Mouse (Mus musculus) cortical plate, adult 2 months (tissue): ENCODE results near the gene Meis1. TPM values are rescaled to one million over a fixed set of nuclear protein-coding genes. Genes with fewer than 3 reads are reported as not detected.
A peak's percentile ranks its signal among the peaks of the same experiment; 100 is the strongest.

Experiments
- H3K27ac ChIP-seq: fragments of 200-500 bp; 2 replicates; pipeline ENCODE4 v1.5.1; 2012; ENCODE audit warnings: low read length, control low read depth, inconsistent platforms; ENCODE audit not compliant: insufficient read depth
- H3K4me1 ChIP-seq: fragments of 200-500 bp; 2 replicates; pipeline ENCODE4 v1.6.1; 2011; ENCODE audit warnings: low read length; ENCODE audit not compliant: control insufficient read depth, insufficient read depth
- H3K4me3 ChIP-seq: fragments of 200-500 bp; 2 replicates; pipeline ENCODE4 v1.5.1; 2011; ENCODE audit warnings: mild to moderate bottlenecking, low read length, control low read depth; ENCODE audit not compliant: insufficient read depth
- CTCF ChIP-seq: fragments of 200-500 bp; IDR thresholded peaks from 2 replicates; pipeline ENCODE4 v1.5.1; 2011; ENCODE audit warnings: mild to moderate bottlenecking, control low read depth, low read length; ENCODE audit not compliant: insufficient read depth; ENCODE audit errors: extremely low read depth
- POLR2A ChIP-seq: fragments of 200-500 bp; IDR thresholded peaks from 2 replicates; pipeline ENCODE4 v1.6.1; 2011; ENCODE audit warnings: mild to moderate bottlenecking, low read length, control low read depth; ENCODE audit not compliant: insufficient read depth; ENCODE audit errors: extremely low read depth
- polyA plus RNA-seq: library from polyadenylated mRNA; depleted of rRNA; stranded (reverse); fragments of >200 nt; gene quantifications from 2 replicates; pipeline ENCODE4 v1.2.3, GENCODE M21; 2012

Meis1 gene
- polyA plus RNA-seq, 1 experiment, result 3.5 TPM

DNA sequence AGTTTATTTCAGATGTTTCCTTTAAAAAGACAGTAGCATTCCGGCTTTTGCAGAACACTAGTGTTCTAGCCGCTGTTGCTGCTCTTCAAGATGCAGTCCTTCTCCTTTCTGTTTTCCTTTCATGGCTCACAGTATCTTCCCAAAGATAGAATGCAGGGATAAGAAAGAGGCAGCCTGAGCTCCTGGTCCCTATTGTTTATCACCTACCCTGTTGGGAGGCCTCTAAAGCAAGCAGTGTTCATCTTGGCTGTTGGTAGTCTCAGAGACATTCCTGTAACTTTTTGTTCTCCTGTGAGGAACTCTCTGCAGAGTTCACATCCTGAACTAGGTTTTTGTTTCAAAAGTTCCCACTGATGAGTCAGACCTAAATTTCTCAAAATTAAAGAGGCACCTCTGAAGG lies 3.8 kb upstream of the Meis1 start:
- Histone ChIP-seq H3K27ac (no peak overlapping the region), H3K4me1 (no peaks in the 10 kb centered on the region), H3K4me3 (no peak overlapping the region)
- TF ChIP-seq CTCF, result no peak
- no peak for TF ChIP-seq POLR2A

DNA sequence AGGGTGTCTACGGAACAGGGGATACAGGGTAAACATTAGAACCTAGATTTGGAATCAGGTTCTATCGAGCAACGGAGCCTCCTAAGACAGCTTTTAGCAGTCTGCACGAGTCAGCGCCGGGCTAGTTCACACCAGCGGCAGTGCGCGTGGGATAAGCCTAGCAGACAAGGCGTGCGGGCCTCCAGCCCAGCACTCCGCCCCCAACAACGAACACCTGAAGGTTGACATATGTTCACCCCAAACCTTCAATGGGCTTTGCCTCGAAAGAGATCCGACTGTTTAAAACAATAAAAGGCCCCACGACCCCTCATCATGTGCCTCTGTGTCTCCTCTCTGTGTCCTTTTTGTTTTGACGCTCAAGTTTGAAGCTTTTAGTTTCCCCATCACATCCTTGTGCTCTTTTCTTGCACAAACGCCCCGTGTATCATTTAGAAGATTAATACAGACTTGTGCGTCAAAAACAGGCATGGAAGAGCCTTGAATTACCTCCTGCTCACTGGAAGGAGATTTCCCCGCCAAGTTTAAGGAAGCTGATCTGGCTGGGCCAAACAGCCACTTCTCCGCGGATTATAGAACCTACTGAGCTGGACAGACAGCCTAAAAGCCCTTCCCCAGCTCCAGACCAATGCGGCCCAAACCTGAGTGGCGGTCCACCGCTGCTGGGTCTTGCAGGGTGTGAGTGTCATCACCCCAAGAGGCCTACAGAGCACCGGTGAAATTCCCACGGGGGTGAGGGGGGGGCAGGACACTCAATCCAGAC lies 2.3 kb upstream of the Meis1 start:
- TF ChIP-seq CTCF (no peak), POLR2A (no peak)
- H3K4me1 ChIP-seq, result no peaks in the 10 kb centered on the region
- peak overlapping the region; percentile 81 for H3K4me3 ChIP-seq
- no peak overlapping the region for H3K27ac ChIP-seq

DNA sequence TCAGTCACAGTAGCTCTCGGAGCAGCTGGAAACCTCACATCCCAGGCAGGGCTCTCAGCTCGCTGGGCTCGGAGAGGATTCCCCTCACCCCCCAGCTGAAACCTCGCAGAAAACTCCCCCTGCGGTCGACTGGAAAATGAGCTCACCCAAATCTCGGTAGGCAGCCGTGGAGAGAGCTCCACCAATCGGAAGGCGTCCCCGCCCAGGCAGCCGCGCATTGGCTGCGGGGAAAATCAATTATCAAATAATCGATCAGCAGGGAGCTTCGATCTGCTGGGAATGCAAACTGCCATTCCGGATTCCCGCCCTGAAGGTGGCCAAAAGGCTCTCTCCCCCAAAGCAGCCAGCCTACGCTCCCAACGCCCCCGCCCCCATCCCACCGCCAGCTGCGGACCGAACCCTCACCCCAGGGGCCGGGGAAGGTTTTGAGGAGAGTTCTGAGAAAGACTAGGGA lies 1.6 kb upstream of the Meis1 start:
- H3K4me3 ChIP-seq, result peak overlapping the region; percentile 81
- TF ChIP-seq CTCF (no peak), POLR2A (peak; percentile 53; the same call in 1 of the 2 replicates)

DNA sequence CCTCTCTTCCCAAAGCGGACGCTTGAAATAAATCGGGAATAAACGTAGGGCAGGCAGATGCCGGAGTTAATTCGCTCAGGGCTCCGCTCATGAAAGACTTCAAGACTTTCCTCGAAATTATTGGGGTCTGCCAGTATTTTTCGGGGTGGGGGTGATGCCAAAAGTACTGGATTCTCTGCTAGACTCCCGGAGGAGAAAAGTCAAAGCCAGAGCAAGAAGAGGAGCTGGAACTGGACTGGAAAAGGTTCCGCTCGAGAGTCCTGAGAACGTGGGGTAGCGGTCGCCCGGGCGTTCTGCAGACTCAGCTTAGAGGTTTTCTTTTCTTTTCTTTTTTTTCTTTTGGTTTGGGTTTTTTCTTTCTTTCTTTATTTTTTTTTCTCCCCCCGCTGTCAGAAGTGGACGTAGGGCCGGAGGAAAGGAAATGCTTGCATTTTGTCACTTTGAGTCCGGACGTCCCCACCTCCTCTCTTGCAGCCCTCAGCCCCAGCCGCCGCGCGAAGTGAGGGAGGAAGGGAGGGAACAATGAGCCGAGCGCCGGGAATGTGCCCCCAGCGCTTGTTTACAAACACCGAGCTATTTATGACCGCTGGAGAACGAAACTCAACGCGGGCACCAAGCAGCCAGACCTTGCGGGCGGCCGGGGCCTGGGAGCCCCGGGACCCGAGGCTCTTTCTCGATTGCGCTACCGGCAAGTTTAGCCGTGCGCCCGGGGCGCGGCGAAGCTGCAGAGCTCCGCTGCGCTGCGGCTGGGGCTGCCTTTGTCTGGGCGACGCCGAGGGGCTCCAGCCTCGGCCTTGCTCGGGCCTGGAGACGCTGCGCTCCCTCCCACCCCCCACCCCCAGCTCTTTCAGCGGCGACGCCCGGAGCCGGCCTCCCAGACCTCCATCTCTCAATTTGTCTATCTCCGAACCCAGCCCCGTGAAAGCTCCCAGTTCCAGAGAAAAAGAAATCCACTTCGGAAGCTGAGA lies 703 bp upstream of the Meis1 start:
- H3K27ac ChIP-seq, result peak overlapping the region; percentile 87
- no peak for TF ChIP-seq CTCF
- no peak for TF ChIP-seq POLR2A
- H3K4me3 ChIP-seq, result peak overlapping the region; percentile 81
- no peaks in the 10 kb centered on the region for H3K4me1 ChIP-seq

More for the DNA sequence above, 1.6 kb upstream of the Meis1 start:
- Histone ChIP-seq H3K27ac (no peak overlapping the region), H3K4me1 (no peaks in the 10 kb centered on the region)

DNA sequence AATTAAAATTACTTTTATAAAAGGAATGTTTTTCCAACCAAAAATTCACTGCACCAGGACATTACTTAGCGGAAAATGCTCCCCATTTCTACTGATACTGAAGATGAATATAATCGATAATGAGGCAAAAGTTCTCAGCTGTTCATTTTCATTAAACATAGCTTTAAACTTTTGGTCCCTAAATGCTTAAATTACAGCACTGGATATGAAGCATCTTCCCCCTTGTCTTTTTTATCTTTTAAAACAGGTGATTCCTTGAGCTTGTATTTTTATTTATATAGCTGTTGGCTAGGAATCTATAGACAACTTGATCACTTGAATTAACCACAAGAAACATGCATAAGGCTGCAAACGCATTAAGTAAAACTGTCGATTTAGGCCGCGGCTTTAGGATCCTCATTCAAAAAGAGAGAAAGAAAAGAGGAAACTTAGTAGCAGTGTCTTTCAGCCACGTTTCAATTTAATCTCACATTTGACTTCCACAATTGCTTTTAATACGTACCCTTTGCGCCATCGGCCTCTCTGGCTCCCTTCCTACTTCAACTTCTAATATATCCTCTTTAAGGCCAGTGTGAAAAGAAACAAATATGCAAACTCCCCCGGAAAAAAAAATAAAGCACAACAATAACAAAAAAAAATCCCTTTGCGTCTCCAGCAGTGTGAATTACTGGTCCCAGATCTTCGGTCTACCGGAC lies 919 bp downstream of the Meis1 start:
- Histone ChIP-seq H3K4me3 (peak overlapping the region; percentile 81; the same call in 1 of the 2 replicates), H3K4me1 (no peaks in the 10 kb centered on the region), H3K27ac (no peak overlapping the region)
- TF ChIP-seq POLR2A (no peak), CTCF (no peak)

DNA sequence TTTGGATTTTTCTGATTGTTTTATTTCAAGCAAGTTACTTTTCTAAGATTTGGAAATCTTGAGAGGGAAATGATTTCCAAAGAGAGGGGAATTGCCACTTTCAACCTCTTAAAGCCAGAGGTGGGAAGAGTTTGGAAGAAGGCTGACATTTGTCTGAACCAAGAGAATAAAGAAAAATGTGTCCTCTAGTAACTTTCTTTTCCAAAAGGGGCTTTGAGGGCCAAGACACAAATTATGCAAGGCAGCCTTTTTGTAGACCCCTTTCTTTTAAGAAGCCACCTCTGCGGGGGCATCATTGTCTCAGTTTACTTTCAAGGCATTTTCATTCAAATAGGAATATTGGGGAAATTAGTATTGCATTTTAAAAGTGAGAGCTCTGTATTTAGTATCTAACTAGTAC lies 1.5 kb downstream of the Meis1 start:
- TF ChIP-seq POLR2A (no peak), CTCF (no peak)
- Histone ChIP-seq H3K27ac (no peak overlapping the region), H3K4me3 (no peak overlapping the region; the same call in 1 of the 2 replicates), H3K4me1 (no peaks in the 10 kb centered on the region)

DNA sequence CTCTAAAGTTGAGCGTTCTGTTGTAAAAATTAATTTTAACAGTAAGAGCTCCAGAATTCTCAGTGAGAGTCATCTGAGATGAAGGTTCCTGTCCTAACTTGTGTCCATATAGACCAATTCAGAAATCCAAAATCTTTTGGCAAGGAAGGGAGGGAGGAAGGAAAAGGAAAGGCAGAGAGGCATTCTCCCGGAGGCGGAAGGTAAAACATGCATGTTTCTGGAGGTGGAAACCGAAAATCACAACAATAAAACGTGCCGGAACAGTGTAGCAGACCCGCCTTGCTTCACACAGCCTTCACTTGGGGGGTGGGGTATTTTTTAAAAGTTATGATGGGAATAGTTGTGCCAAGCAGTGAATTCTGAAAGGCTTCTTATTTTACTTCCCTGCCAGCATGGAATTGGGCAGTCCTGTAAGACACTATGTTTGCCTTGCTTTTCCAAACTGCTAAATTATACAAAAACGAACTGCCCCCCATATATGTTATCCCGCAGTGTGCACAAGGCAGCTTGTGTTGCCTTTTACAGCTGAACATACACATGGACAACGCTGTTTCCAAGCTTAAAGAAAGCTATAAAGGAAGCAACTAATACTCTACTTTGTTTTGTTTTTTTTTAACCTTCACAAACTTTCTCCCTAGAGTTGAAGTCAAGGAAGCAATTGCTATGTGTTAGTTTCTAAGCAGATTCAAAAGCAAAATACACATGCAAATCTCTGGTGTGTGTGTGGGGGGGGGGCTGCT lies 2.1 kb downstream of the Meis1 start:
- Histone ChIP-seq H3K27ac (no peak overlapping the region), H3K4me1 (no peaks in the 10 kb centered on the region), H3K4me3 (peak overlapping the region; percentile 35)
- TF ChIP-seq CTCF, result no peak
- no peak for TF ChIP-seq POLR2A

DNA sequence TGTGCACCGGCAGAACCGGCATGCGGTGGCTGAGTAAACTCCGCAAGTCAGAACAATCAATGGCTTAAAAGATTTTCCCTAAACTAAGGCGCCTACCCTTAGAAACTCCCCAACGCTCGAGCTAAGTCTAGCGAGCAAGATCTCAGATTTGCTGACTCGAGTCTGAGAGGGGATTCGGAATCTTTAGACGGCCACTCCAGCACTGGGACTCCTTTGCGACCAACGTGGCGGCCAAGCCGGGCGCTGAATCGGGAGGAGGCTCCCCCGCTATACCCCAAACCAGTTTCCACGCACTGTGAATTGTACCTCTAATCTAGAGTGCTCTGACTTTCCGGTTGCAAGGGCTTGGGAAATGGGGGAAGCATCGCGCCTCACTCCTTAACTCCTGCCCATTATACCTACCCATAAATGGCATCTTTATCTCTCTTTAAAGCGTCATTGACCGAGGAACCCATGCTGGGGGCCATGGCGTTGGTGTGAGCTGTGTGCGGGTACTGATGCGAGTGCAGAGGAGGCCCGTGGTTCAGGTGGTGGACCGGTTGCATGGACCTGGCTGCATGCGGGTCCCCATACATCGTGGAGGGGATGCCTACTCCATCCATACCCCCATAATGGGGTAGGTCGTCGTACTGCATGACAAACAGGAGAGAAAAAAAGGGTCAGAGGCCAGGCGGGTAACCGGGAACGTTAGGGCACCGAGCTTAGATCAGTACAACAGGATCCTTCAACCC lies 2.9 kb downstream of the Meis1 start:
- Histone ChIP-seq H3K4me3 (peak overlapping the region; percentile 35), H3K27ac (no peak overlapping the region), H3K4me1 (no peaks in the 10 kb centered on the region)
- no peak for TF ChIP-seq POLR2A
- no peak for TF ChIP-seq CTCF

DNA sequence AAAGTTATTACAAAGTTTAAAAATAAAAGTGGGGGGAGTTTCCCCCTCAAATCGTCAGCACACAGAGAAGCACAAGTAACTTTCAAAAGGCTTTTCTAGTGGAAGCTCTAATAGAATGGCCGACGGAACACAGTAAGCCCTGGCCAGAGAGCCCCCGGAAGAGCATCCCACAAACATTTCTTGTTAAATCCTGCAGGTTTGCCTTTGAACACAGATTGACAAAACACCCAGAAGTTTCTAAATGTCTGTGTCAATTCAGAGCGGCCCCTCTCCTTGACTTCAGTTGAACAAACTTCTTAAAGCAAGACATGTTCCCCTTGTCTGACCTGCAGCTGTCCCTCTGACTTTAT lies 3.4 kb downstream of the Meis1 start:
- TF ChIP-seq CTCF (no peak), POLR2A (no peak)
- H3K4me1 ChIP-seq, result no peaks in the 10 kb centered on the region

More for the DNA sequence above, 3.4 kb downstream of the Meis1 start:
- Histone ChIP-seq H3K27ac (no peak overlapping the region), H3K4me3 (peak overlapping the region; percentile 35; the same call in 1 of the 2 replicates)
